Mouse (Mus musculus) embryonic fibroblast, embryonic 13.5 days (primary cell): Measurements from ENCODE around the gene Slc8a1. TPM values are rescaled to one million over a fixed set of nuclear protein-coding genes. Genes with fewer than 3 reads are reported as not detected.

Source experiments
- H3K27ac ChIP-seq: 2 replicates; pipeline ENCODE4 v1.5.1; 2012; ENCODE audit warnings: low read length, control low read depth, inconsistent platforms; ENCODE audit not compliant: insufficient read depth
- H3K4me1 ChIP-seq: 2 replicates; pipeline ENCODE4 v1.6.1; 2011; ENCODE audit warnings: low read length; ENCODE audit not compliant: control insufficient read depth, insufficient read depth
- H3K4me3 ChIP-seq: 2 replicates; pipeline ENCODE4 v1.5.1; 2011; ENCODE audit warnings: mild to moderate bottlenecking, control low read depth, low read length; ENCODE audit not compliant: insufficient read depth
- CTCF ChIP-seq: IDR thresholded peaks from 2 replicates; pipeline ENCODE4 v1.5.1; 2011; ENCODE audit warnings: mild to moderate bottlenecking, control low read depth, low read length, moderate library complexity, borderline replicate concordance; ENCODE audit not compliant: insufficient read depth
- POLR2A ChIP-seq: IDR thresholded peaks from 2 replicates; pipeline ENCODE4 v1.6.1; 2011; ENCODE audit warnings: low read depth, mild to moderate bottlenecking, control low read depth, low read length, moderate library complexity
- polyA plus RNA-seq: library from polyadenylated mRNA; stranded (reverse); fragments of >200 nt; gene quantifications from 2 replicates; pipeline ENCODE4 v1.2.4, GENCODE M21; 2011; ENCODE audit warnings: low read depth; ENCODE audit not compliant: missing spikeins, insufficient read length

Slc8a1 gene
- polyA plus RNA-seq, 1 experiment: 22.9 TPM

- TF ChIP-seq POLR2A (no peak), CTCF (no peak)
Measured at GRCm38 (mm10) chr17:81455977-81456376, 282.2 kb downstream of the Slc8a1 start.

GRCm38 (mm10) chr17:81455269-81455668, 282.9 kb downstream of the Slc8a1 start:
- H3K4me1 ChIP-seq: no peaks in the 10 kb centered on the region
- TF ChIP-seq POLR2A (no peak), CTCF (no peak)

More at GRCm38 (mm10) chr17:81455977-81456376, 282.2 kb downstream of the Slc8a1 start:
- H3K4me3 ChIP-seq: no peak overlapping the region
- no peaks in the 10 kb centered on the region for H3K4me1 ChIP-seq
- no peak overlapping the region for H3K27ac ChIP-seq

GRCm38 (mm10) chr17:81441463-81441862, 296.7 kb downstream of the Slc8a1 start, which contains the start of gene Gm11096:
Gene Gm11096 (plus strand): TSS chr17:81441763.
- no peak within 1 kb of the TSS for H3K4me3 ChIP-seq
- no peak within 1 kb of the TSS for H3K27ac ChIP-seq
- H3K4me1 ChIP-seq: no peaks in the 10 kb centered on the region
- TF ChIP-seq CTCF (no peak), POLR2A (no peak)

More at GRCm38 (mm10) chr17:81455269-81455668, 282.9 kb downstream of the Slc8a1 start:
- no peak overlapping the region for H3K27ac ChIP-seq
- no peak overlapping the region for H3K4me3 ChIP-seq

- Histone ChIP-seq H3K4me1 (no peaks in the 10 kb centered on the region), H3K27ac (no peak overlapping the region), H3K4me3 (no peak overlapping the region)
- TF ChIP-seq POLR2A: no peak
- no peak for TF ChIP-seq CTCF
Measured at GRCm38 (mm10) chr17:81433148-81433547, 305.0 kb downstream of the Slc8a1 start.

- Histone ChIP-seq H3K4me3 (no peak overlapping the region), H3K27ac (no peak overlapping the region), H3K4me1 (no peaks in the 10 kb centered on the region)
- TF ChIP-seq POLR2A: no peak
- TF ChIP-seq CTCF: no peak
Measured at GRCm38 (mm10) chr17:81432733-81433132, 305.4 kb downstream of the Slc8a1 start.

- no peak overlapping the region for H3K4me3 ChIP-seq
- no peaks in the 10 kb centered on the region for H3K4me1 ChIP-seq
- no peak for TF ChIP-seq CTCF
- no peak for TF ChIP-seq POLR2A
- H3K27ac ChIP-seq: no peak overlapping the region
Measured at GRCm38 (mm10) chr17:81427245-81427644, 310.9 kb downstream of the Slc8a1 start.

GRCm38 (mm10) chr17:81424256-81424912, 313.8 kb downstream of the Slc8a1 start:
- H3K4me1 ChIP-seq: no peaks in the 10 kb centered on the region
- no peak for TF ChIP-seq POLR2A
- TF ChIP-seq CTCF: no peak
- H3K27ac ChIP-seq: no peak overlapping the region
- no peak overlapping the region for H3K4me3 ChIP-seq

GRCm38 (mm10) chr17:81419802-81420459, 318.2 kb downstream of the Slc8a1 start:
- no peak for TF ChIP-seq CTCF
- no peak for TF ChIP-seq POLR2A
- Histone ChIP-seq H3K4me1 (no peaks in the 10 kb centered on the region), H3K4me3 (no peak overlapping the region), H3K27ac (no peak overlapping the region)

- TF ChIP-seq CTCF (no peak), POLR2A (no peak)
- Histone ChIP-seq H3K4me1 (no peaks in the 10 kb centered on the region), H3K4me3 (no peak overlapping the region), H3K27ac (no peak overlapping the region)
Measured at GRCm38 (mm10) chr17:81416361-81417114, 321.6 kb downstream of the Slc8a1 start.

- Histone ChIP-seq H3K4me1 (no peaks in the 10 kb centered on the region), H3K27ac (no peak overlapping the region), H3K4me3 (no peak overlapping the region)
- TF ChIP-seq POLR2A (no peak), CTCF (no peak)
Measured at GRCm38 (mm10) chr17:81412736-81413135, 325.4 kb downstream of the Slc8a1 start.

GRCm38 (mm10) chr17:81404225-81404624, 334.0 kb downstream of the Slc8a1 start:
- TF ChIP-seq CTCF: no peak
- TF ChIP-seq POLR2A: no peak
- Histone ChIP-seq H3K4me1 (no peaks in the 10 kb centered on the region), H3K27ac (no peak overlapping the region), H3K4me3 (no peak overlapping the region)
